Mouse (Mus musculus) embryonic fibroblast, embryonic 13.5 days (primary cell): Measurements from ENCODE around the gene Scn4a.

Experiments
- CTCF ChIP-seq: IDR thresholded peaks from 2 replicates; pipeline ENCODE4 v1.5.1; 2011; ENCODE audit warnings: mild to moderate bottlenecking, control low read depth, low read length, moderate library complexity, borderline replicate concordance; ENCODE audit not compliant: insufficient read depth
- POLR2A ChIP-seq: IDR thresholded peaks from 2 replicates; pipeline ENCODE4 v1.6.1; 2011; ENCODE audit warnings: low read depth, mild to moderate bottlenecking, control low read depth, low read length, moderate library complexity

- TF ChIP-seq POLR2A = no peak
- no peak for TF ChIP-seq CTCF
These were observed 21.5 kb upstream of the Scn4a start for GRCm38 (mm10) chr11:106374559-106374958.
